Mouse (Mus musculus) testis, adult 2 months (tissue): ENCODE results near the gene Atxn7l3. TPM values are rescaled to one million over a fixed set of nuclear protein-coding genes. Genes with fewer than 3 reads are reported as not detected.

ENCODE experiments used
- H3K27ac ChIP-seq: fragments of 200-500 bp; 2 replicates; pipeline ENCODE4 v1.5.1; 2012; ENCODE audit warnings: low read depth, low read length; ENCODE audit not compliant: control insufficient read depth, insufficient read depth
- H3K27me3 ChIP-seq: fragments of 200-500 bp; 2 replicates; pipeline ENCODE4 v1.6.1; 2012; ENCODE audit warnings: mild to moderate bottlenecking, low read length, moderate library complexity; ENCODE audit not compliant: control insufficient read depth, insufficient read depth
- H3K36me3 ChIP-seq: fragments of 200-500 bp; 2 replicates; pipeline ENCODE4 v1.6.1; 2012; ENCODE audit warnings: mild to moderate bottlenecking, low read length; ENCODE audit not compliant: control insufficient read depth, insufficient read depth
- H3K4me1 ChIP-seq: fragments of 200-500 bp; 2 replicates; pipeline ENCODE4 v1.6.1; 2012; ENCODE audit warnings: low read length; ENCODE audit not compliant: control insufficient read depth, insufficient read depth
- H3K4me3 ChIP-seq: fragments of 200-500 bp; 2 replicates; pipeline ENCODE4 v1.5.1; 2012; ENCODE audit warnings: low read depth, mild to moderate bottlenecking, low read length, moderate library complexity, mixed read lengths; ENCODE audit not compliant: control insufficient read depth
- CTCF ChIP-seq: fragments of 200-500 bp; IDR thresholded peaks from 2 replicates; pipeline ENCODE4 v1.5.1; 2012; ENCODE audit warnings: low read depth, mild to moderate bottlenecking, inconsistent platforms, low read length, moderate library complexity; ENCODE audit not compliant: control insufficient read depth, insufficient read depth, insufficient replicate concordance
- POLR2A ChIP-seq: fragments of 200-500 bp; IDR thresholded peaks from 2 replicates; pipeline ENCODE4 v1.6.1; 2012; ENCODE audit warnings: low read depth, mild to moderate bottlenecking, inconsistent platforms, low read length, moderate library complexity; ENCODE audit not compliant: control insufficient read depth
- polyA plus RNA-seq: library from polyadenylated mRNA; depleted of rRNA; stranded (reverse); fragments of >200 nt; gene quantifications from 2 replicates; pipeline ENCODE4 v1.2.3, GENCODE M21; 2012

Atxn7l3 gene
- polyA plus RNA-seq, 1 experiment, result 16.8 TPM

GRCm38 (mm10) chr11:102337921-102338320 is 41.5 kb upstream of the Atxn7l3 start:
- Histone ChIP-seq H3K27ac (no peak overlapping the region), H3K36me3 (no peaks in the 10 kb centered on the region), H3K4me3 (no peak overlapping the region), H3K27me3 (no peaks in the 10 kb centered on the region), H3K4me1 (peaks cover 2% of the 10 kb centered on the region; the same call in 1 of the 2 replicates)
- no peak for TF ChIP-seq CTCF
- no peak for TF ChIP-seq POLR2A

DNA sequence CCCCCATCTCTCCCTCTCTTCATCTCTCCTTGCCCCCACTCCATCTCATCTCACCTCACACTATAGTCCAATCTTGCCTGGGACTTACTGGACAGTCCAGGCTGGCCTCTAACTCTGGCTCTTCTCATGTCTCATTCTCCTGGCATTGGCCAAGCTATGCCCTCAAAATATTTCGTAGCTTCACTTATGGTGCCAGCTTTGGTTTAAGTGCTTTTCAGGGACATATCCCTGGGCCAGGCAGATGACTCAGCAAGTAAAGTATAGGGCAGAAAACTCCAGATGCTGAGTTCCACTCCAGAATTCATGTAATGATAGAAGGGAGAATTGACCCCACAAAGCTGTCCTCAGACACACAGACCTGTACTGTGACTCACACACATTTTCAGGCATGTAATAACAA is 39.8 kb upstream of the Atxn7l3 start:
- Histone ChIP-seq H3K4me3 (no peak overlapping the region), H3K36me3 (no peaks in the 10 kb centered on the region), H3K27me3 (no peaks in the 10 kb centered on the region), H3K4me1 (peaks cover 2% of the 10 kb centered on the region; the same call in 1 of the 2 replicates), H3K27ac (no peak overlapping the region)
- no peak for TF ChIP-seq CTCF
- TF ChIP-seq POLR2A, result no peak

DNA sequence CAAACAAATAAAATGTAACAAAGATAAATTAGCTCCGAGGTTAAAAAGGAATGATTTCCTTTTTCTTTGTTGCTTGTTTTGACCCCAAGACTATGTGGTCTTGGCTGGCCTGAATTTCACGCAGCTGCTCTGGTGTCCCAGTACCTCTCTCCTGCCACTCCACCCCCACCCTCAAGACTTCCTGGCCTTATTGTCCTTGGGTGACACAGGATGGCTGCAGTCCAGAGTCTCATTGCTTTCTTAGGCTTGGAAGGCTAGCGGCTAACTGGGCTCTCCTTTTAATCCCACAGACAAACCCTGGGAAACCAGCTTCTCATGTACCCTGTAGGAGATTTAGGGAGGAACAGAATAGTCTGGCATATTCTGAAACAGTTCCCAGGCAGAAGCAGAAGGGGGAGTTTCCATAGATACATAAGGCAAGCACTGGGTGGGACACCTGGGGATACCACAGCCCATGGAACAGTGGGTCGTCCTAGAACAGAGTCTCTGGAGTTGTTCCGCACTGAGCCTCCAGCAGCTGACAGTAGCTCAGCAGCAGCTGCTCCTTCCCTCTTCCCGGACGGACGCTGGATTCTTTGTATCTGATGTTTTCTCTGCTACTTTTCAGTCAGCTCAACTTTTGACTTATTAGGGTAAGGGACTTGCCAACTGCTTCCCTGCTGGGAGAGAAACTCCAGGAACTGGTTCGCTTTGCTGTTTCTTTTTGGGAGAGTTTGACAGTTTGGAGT is 38.7 kb upstream of the Atxn7l3 start:
- TF ChIP-seq POLR2A, result no peak
- TF ChIP-seq CTCF, result no peak
- Histone ChIP-seq H3K4me1 (peaks cover 2% of the 10 kb centered on the region; the same call in 1 of the 2 replicates), H3K4me3 (no peak overlapping the region), H3K36me3 (no peaks in the 10 kb centered on the region), H3K27me3 (no peaks in the 10 kb centered on the region), H3K27ac (no peak overlapping the region)

- Histone ChIP-seq H3K36me3 (no peaks in the 10 kb centered on the region), H3K27me3 (no peaks in the 10 kb centered on the region), H3K27ac (no peak overlapping the region), H3K4me1 (peaks cover 2% of the 10 kb centered on the region; the same call in 1 of the 2 replicates), H3K4me3 (no peak overlapping the region)
- TF ChIP-seq POLR2A (no peak), CTCF (no peak)
Observed at GRCm38 (mm10) chr11:102334010-102334409, 37.6 kb upstream of the Atxn7l3 start.

DNA sequence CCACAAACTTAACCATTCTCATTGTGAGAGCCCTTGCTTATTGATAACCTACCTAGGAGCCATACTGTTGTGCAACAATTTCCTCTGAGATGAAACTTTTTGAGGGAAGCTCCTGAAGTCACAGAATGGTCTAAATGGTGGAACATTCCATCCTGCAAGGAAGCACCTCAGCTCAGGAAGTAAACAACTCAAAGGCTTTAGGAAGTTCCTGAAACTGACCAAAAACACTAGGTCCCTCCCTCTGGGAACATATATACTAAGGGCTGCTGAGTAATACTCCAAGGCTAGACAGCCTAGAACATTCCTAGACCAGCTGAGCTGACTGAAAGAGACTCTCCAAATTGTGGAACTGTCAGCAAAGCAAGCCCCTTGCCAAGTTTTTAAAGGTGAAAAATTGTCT is 36.6 kb upstream of the Atxn7l3 start:
- H3K4me1 ChIP-seq, result peaks cover 2% of the 10 kb centered on the region; the same call in 1 of the 2 replicates
- H3K27me3 ChIP-seq, result no peaks in the 10 kb centered on the region
- TF ChIP-seq CTCF, result no peak
- no peak for TF ChIP-seq POLR2A
- no peak overlapping the region for H3K27ac ChIP-seq
- no peak overlapping the region for H3K4me3 ChIP-seq
- no peaks in the 10 kb centered on the region for H3K36me3 ChIP-seq

DNA sequence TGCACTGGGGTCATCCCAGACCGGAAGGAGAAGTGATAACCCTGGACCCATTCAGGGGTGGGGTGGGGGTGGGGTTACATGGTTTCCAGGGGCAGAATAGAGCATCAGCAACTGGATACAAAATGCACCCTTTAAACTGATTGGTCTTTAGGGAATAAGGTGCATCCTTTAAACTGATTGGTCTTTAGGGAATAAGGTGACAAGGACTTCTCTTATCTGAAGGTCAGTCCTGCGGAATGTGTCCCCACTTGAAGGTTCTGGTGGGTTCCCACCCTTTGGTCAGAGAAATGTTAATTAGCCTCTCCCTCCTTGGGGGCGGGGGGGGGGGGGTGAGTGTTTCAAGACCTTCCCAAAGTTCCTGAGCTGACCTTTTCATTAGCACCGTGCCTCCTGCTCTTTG is 35.4 kb upstream of the Atxn7l3 start:
- Histone ChIP-seq H3K27me3 (no peaks in the 10 kb centered on the region), H3K36me3 (no peaks in the 10 kb centered on the region), H3K4me1 (peaks cover 2% of the 10 kb centered on the region; the same call in 1 of the 2 replicates), H3K27ac (no peak overlapping the region), H3K4me3 (no peak overlapping the region)
- TF ChIP-seq CTCF (no peak), POLR2A (no peak)

GRCm38 (mm10) chr11:102330039-102330438 is 33.6 kb upstream of the Atxn7l3 start:
- TF ChIP-seq POLR2A, result no peak
- TF ChIP-seq CTCF, result no peak
- no peaks in the 10 kb centered on the region for H3K27me3 ChIP-seq
- H3K4me3 ChIP-seq, result no peak overlapping the region
- peaks cover under 1% of the 10 kb centered on the region; the same call in 1 of the 2 replicates for H3K4me1 ChIP-seq
- H3K36me3 ChIP-seq, result no peaks in the 10 kb centered on the region
- H3K27ac ChIP-seq, result no peak overlapping the region

DNA sequence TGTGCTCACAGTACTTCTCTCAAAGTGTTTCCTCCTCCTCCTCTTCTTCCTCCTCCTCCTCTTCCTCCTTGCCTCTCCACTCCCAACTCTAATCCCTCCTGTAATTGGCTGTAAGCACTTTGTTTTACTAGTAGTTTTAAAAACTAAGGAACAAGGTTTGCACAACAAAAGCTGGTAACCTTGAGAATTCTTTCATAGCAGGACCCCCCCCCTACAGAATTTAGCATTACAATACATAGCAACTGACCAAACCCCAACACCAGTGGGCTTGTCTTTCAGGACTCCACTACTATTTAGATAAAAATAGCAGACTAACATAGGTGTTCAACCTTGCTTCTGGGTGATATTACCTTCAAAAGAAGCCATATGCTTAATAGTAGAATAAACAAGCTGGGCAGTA is 33.1 kb upstream of the Atxn7l3 start:
- Histone ChIP-seq H3K4me1 (no peaks in the 10 kb centered on the region), H3K27ac (no peak overlapping the region), H3K4me3 (no peak overlapping the region), H3K27me3 (no peaks in the 10 kb centered on the region), H3K36me3 (no peaks in the 10 kb centered on the region)
- no peak for TF ChIP-seq POLR2A
